Mouse (Mus musculus) adipocyte (in vitro differentiated cells): Measurements from ENCODE around the gene Itprid2.

Experiments
- DNase-seq: peaks from one replicate; pipeline ENCODE4 v3.0.0-alpha.2; 2016; ENCODE audit warnings: low spot score

The Itprid2 gene

DNA sequence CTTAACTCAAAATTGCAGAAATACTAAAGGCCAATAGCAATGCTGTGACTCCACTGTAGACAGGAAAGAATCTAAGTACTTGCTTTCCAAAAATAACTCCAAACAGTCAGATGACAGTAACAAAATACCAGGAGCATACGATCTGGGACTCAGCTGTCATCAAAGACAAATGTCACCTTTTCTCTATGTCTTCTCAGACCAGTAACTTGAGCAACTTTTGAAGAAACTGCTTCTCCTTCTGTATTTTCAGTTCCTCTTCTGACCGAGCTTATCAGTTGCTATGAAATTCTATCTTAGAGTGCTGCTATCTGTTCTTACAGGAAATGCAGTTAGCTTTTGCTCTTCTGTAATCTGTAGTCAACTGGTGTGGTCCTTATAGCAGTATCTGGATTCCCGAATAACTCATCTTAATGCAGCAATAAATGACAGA lies 78.5 kb downstream of the Itprid2 start:
- no peak for DNase-seq

DNA sequence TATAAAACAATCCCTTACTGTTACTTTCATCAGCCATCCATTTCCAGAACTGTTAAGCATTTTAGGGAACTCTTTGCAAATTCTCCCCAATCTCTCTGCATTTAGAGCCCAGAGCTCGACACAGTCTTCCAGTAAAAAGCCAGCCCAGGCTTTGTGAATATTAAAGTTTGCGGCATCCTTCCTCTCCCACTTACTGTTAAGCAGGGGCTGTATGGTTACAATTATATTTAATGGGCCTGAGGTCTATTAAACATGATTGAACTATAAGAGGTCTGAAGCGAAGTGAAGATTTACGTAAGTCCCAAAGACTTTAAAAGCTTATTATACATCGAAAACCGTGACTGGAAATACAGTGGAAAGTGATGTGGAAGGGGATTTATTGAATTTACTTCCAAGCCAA lies 79.6 kb downstream of the Itprid2 start:
- DNase-seq, result no peak

DNA sequence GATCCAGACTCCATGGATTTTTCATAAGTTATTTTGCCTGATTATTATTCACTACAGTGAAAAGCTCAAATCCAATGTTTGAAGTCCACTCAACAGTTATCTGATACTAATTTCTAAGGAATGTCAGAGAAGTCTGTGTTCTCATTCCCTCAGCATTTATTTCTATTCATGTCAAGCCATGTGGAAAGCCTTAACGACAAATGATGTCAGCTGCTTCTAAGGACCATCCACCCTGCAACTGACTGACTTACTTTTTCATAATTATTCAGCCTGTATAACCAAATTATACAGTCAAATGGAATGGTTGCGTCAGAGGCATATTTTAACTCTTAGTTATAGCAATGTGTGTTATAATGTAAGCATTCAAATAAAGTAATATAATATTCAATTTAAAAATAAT lies 80.8 kb downstream of the Itprid2 start:
- DNase-seq, result no peak

DNA sequence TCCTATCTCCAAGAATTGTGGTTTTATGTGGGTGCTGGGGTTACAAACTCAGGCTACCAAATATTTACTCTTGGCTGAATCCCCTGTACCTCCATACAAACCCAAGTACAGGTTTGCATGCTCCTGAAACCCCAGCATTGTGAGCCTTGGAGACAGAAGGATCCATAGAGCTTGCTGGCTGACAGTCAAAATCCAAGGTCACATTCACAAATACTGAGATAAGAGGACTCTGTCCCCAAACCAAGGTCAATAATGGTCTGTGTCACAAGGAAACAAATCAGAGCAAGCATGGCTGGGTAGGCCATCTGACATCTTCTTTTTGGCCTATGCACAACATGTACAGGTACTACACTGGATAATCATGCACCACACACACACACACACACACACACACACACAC lies 82.7 kb downstream of the Itprid2 start:
- DNase-seq, result no peak

DNA sequence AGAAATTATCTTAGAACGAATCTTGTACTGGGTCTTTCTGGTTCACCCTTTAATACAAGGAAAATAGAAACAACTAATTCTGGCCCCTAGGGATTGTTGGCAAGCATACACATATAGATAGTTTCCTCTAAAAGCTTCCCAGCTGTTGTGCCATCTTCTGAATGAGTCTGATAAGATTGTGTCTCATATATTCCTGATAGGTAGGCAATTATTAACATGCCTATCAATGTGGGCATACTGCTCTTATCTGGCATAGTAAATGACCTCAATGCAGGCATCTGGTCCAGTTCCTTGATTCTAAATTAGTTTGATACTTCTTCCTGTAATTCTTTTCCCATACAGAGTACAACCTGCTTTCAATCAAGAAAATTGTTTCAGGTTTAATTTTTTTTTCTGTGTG lies 87.3 kb downstream of the Itprid2 start:
- no peak for DNase-seq
